Mouse (Mus musculus) limb, embryonic 11.5 days (tissue): ENCODE measurements at regions not wholly inside any gene's neighbourhood (a gene's known extent, or its start where the extent isn't known, plus 50 kb on each side); places are given as distances from the start of the nearest gene placed in this dataset.

Experiments used
- ATAC-seq: fragments of 200-750 bp; cut with Nextera tagmentation; 2 replicates; pipeline ENCODE4 v1.8.0; 2017; ENCODE audit warnings: low read depth; ENCODE audit not compliant: insufficient number of reproducible peaks, low FRiP score, low TSS enrichment
- DNase-seq: peaks from one replicate; pipeline ENCODE4 v3.0.0-alpha.2; 2015; ENCODE audit warnings: low spot score
- H3K27ac ChIP-seq: fragments of 300-500 bp; sonication (generic); replicated peaks from 2 replicates; pipeline ENCODE4 v1.5.1; 2014; ENCODE audit warnings: low read depth, mild to moderate bottlenecking, low read length
- H3K27me3 ChIP-seq: fragments of 300-500 bp; sonication (generic); 2 replicates; pipeline ENCODE4 v1.6.1; 2014; ENCODE audit warnings: mild to moderate bottlenecking, low read length, mixed read lengths; ENCODE audit not compliant: control insufficient read depth, insufficient read depth
- H3K36me3 ChIP-seq: fragments of 300-500 bp; sonication (generic); 2 replicates; pipeline ENCODE4 v1.6.1; 2014; ENCODE audit warnings: mild to moderate bottlenecking, low read length, moderate library complexity, mixed read lengths; ENCODE audit not compliant: control insufficient read depth, insufficient read depth
- H3K4me1 ChIP-seq: fragments of 300-500 bp; sonication (generic); 2 replicates; pipeline ENCODE4 v1.6.1; 2014; ENCODE audit warnings: low read length, mixed read lengths; ENCODE audit not compliant: control insufficient read depth, insufficient read depth
- H3K4me2 ChIP-seq: fragments of 300-500 bp; sonication (generic); 2 replicates; pipeline ENCODE4 v1.6.1; 2014; ENCODE audit warnings: low read depth, mild to moderate bottlenecking, moderate library complexity; ENCODE audit not compliant: severe bottlenecking
- H3K4me3 ChIP-seq: fragments of 300-500 bp; sonication (generic); 2 replicates; pipeline ENCODE4 v1.5.1; 2014; ENCODE audit warnings: low read depth, low read length
- H3K9ac ChIP-seq: fragments of 300-500 bp; sonication (generic); 2 replicates; pipeline ENCODE4 v1.6.1; 2014; ENCODE audit warnings: mild to moderate bottlenecking, low read length
- H3K9me3 ChIP-seq: fragments of 300-500 bp; sonication (generic); 2 replicates; pipeline ENCODE4 v1.6.1; 2016; ENCODE audit warnings: low read length; ENCODE audit not compliant: control insufficient read depth
- WGBS: fragments of 180-500 bp; shearing (Covaris S2); extraction: QIAGEN DNeasy Blood & Tissue Kit; methylation state at CpG from one replicate; pipeline ENCODE4 v1.1.7; 2014; 5-methylcytosine and 5-hydroxymethylcytosine counted together

- no peaks in the 10 kb centered on the region for H3K9me3 ChIP-seq
- no peak overlapping the region for H3K4me2 ChIP-seq
- H3K9ac ChIP-seq, result no peak overlapping the region
- no peak overlapping the region for H3K27ac ChIP-seq
- no peaks in the 10 kb centered on the region for H3K4me1 ChIP-seq
- no peak overlapping the region for H3K4me3 ChIP-seq
- 60% methylated on average over 3 of the region's 3 CpGs for WGBS
- DNase-seq (no peak), ATAC-seq (no peak)
- H3K27me3 ChIP-seq, result no peaks in the 10 kb centered on the region
- H3K36me3 ChIP-seq, result no peaks in the 10 kb centered on the region
These were observed 77.0 kb upstream of the Foxa2 start for GRCm38 (mm10) chr2:148123780-148124179.

GRCm38 (mm10) chr2:148133811-148134210 lies 87.0 kb upstream of the Foxa2 start:
- Histone ChIP-seq H3K4me2 (no peak overlapping the region), H3K27me3 (no peaks in the 10 kb centered on the region), H3K9ac (no peak overlapping the region), H3K27ac (no peak overlapping the region), H3K4me3 (no peak overlapping the region), H3K9me3 (no peaks in the 10 kb centered on the region), H3K36me3 (no peaks in the 10 kb centered on the region), H3K4me1 (no peaks in the 10 kb centered on the region)
- ATAC-seq (no peak), DNase-seq (no peak)
- 76% methylated on average over 1 of the region's 1 CpGs for WGBS

GRCm38 (mm10) chr2:148141936-148142335 lies 95.2 kb upstream of the Foxa2 start:
- Histone ChIP-seq H3K9me3 (no peaks in the 10 kb centered on the region), H3K27ac (no peak overlapping the region), H3K4me3 (no peak overlapping the region), H3K4me2 (no peak overlapping the region), H3K9ac (no peak overlapping the region), H3K36me3 (no peaks in the 10 kb centered on the region), H3K27me3 (no peaks in the 10 kb centered on the region), H3K4me1 (no peaks in the 10 kb centered on the region)
- WGBS, result 84% methylated on average over 4 of the region's 4 CpGs
- ATAC-seq, result no peak
- DNase-seq, result no peak

GRCm38 (mm10) chr2:148144816-148145215 lies 98.0 kb upstream of the Foxa2 start:
- H3K36me3 ChIP-seq, result no peaks in the 10 kb centered on the region
- no peaks in the 10 kb centered on the region for H3K4me1 ChIP-seq
- no peak overlapping the region for H3K4me3 ChIP-seq
- 52% methylated on average over 1 of the region's 1 CpGs for WGBS
- H3K9ac ChIP-seq, result no peak overlapping the region
- ATAC-seq (no peak), DNase-seq (no peak)
- H3K27me3 ChIP-seq, result no peaks in the 10 kb centered on the region
- H3K4me2 ChIP-seq, result no peak overlapping the region
- H3K9me3 ChIP-seq, result no peaks in the 10 kb centered on the region
- no peak overlapping the region for H3K27ac ChIP-seq

GRCm38 (mm10) chr2:148148272-148148671 lies 101.5 kb upstream of the Foxa2 start:
- no peak for ATAC-seq
- Histone ChIP-seq H3K27ac (no peak overlapping the region), H3K36me3 (no peaks in the 10 kb centered on the region), H3K4me3 (no peak overlapping the region), H3K4me2 (no peak overlapping the region), H3K27me3 (no peaks in the 10 kb centered on the region), H3K9me3 (no peaks in the 10 kb centered on the region), H3K4me1 (no peaks in the 10 kb centered on the region), H3K9ac (no peak overlapping the region)
- no peak for DNase-seq

GRCm38 (mm10) chr2:148149426-148149825 lies 102.7 kb upstream of the Foxa2 start:
- Histone ChIP-seq H3K4me3 (no peak overlapping the region), H3K4me1 (no peaks in the 10 kb centered on the region), H3K36me3 (no peaks in the 10 kb centered on the region), H3K27me3 (no peaks in the 10 kb centered on the region), H3K27ac (no peak overlapping the region), H3K9me3 (no peaks in the 10 kb centered on the region), H3K4me2 (no peak overlapping the region), H3K9ac (no peak overlapping the region)
- ATAC-seq, result no peak
- no peak for DNase-seq
- WGBS, result 85% methylated on average over 1 of the region's 1 CpGs

GRCm38 (mm10) chr2:148153513-148154271 lies 106.9 kb upstream of the Foxa2 start:
- Histone ChIP-seq H3K9me3 (no peaks in the 10 kb centered on the region), H3K4me1 (no peaks in the 10 kb centered on the region), H3K4me2 (no peak overlapping the region), H3K27ac (no peak overlapping the region), H3K27me3 (no peaks in the 10 kb centered on the region), H3K9ac (no peak overlapping the region), H3K36me3 (no peaks in the 10 kb centered on the region), H3K4me3 (no peak overlapping the region)
- no peak for DNase-seq
- 85% methylated on average over 6 of the region's 6 CpGs for WGBS
- ATAC-seq, result no peak

GRCm38 (mm10) chr2:148156122-148156521 lies 109.4 kb upstream of the Foxa2 start:
- 82% methylated on average over 2 of the region's 2 CpGs for WGBS
- H3K36me3 ChIP-seq, result no peaks in the 10 kb centered on the region
- ATAC-seq, result no peak
- no peak overlapping the region for H3K9ac ChIP-seq
- no peak overlapping the region for H3K4me3 ChIP-seq
- no peak overlapping the region for H3K27ac ChIP-seq
- no peak for DNase-seq
- H3K27me3 ChIP-seq, result no peaks in the 10 kb centered on the region
- no peaks in the 10 kb centered on the region for H3K9me3 ChIP-seq
- no peaks in the 10 kb centered on the region for H3K4me1 ChIP-seq
- H3K4me2 ChIP-seq, result no peak overlapping the region

- H3K9ac ChIP-seq, result no peak overlapping the region
- DNase-seq (no peak), ATAC-seq (no peak)
- no peaks in the 10 kb centered on the region for H3K4me1 ChIP-seq
- H3K36me3 ChIP-seq, result no peaks in the 10 kb centered on the region
- H3K27me3 ChIP-seq, result no peaks in the 10 kb centered on the region
- no peak overlapping the region for H3K4me3 ChIP-seq
- no peak overlapping the region for H3K27ac ChIP-seq
- no peak overlapping the region for H3K4me2 ChIP-seq
- no peaks in the 10 kb centered on the region for H3K9me3 ChIP-seq
- 68% methylated on average over 8 of the region's 8 CpGs for WGBS
These were observed 112.3 kb upstream of the Foxa2 start for GRCm38 (mm10) chr2:148159028-148159600.
